Mouse (Mus musculus) cerebellum, postnatal 25 days (tissue): Measurements from ENCODE around the gene Znrf1.
A peak's percentile ranks its signal among the peaks of the same experiment; 100 is the strongest.

Source experiments
- DNase-seq, 2 experiments: peaks; one replicate each; pipeline ENCODE4 v3.0.0; 2021; ENCODE audit warnings: mixed read lengths in 2 of 2

The Znrf1 gene

DNA sequence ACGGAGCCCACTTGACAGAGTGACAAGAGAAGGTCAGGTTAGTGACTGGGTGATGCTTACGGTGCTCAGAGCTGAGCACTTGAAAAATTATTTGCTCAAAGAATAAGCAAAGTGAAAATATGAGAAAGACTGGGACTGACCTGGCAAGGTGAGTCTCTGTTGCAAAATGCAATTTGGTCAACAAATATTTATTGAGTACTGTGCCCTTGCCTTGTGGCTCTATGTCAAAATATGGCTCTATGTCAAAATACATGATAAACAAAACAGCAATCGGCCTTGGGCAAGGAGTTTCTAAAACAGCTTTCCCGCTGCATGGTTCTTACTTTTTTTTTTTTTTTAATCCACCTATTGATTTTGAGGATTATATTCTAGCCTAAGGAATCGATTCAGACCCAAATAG, 406 bp upstream of the Znrf1 start:
- no peak for DNase-seq

DNA sequence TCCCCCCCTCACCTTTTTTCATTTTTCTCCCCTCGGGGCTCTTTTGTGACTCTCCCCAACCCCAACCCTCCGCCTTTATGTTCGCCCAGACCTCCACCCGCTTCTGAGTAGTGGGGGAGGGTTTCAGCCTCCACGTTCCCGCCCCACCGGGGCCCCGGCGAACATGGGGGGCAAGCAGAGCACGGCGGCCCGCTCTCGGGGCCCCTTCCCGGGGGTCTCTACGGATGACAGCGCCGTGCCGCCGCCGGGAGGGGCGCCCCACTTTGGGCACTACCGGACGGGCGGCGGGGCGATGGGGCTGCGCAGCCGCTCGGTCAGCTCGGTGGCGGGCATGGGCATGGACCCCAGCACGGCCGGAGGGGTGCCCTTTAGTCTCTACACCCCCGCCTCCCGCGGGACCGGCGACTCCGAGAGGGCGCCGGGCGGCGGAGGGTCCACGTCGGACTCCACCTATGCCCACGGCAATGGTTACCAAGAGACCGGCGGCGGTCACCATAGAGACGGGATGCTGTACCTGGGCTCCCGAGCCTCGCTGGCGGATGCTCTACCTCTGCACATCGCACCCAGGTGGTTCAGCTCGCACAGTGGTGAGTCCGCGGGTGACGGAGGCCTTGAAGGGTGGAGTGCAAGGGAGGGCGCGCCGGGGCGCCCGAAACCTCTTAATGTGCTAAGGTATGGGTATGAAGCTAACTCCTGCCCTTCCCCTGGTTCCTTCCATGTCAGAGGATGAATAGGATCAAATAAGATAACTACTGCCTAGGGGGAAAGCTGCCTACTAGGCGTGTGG, 1.3 kb downstream of the Znrf1 start:
- peak; percentile 69 to 70 for DNase-seq

DNA sequence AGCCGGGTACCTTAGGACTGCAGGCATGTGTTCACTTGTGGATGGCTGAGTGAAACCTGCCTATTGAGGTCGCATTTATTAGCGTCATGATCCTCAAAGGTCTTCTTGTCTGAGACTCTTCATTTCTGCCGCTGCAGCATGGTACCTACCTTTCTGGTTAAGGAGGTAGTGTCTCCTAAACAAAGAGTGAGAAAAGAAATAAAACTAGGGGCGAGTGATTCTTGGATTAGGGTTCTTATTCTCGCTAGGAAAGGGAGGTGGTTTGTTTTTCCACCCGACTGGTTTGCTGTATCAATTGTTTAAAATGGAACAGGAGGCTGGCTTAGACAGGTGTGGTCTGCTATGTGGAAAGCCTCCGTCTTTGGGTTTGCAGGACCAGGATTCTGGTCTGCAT, 1.9 kb downstream of the Znrf1 start:
- DNase-seq = no peak

DNA sequence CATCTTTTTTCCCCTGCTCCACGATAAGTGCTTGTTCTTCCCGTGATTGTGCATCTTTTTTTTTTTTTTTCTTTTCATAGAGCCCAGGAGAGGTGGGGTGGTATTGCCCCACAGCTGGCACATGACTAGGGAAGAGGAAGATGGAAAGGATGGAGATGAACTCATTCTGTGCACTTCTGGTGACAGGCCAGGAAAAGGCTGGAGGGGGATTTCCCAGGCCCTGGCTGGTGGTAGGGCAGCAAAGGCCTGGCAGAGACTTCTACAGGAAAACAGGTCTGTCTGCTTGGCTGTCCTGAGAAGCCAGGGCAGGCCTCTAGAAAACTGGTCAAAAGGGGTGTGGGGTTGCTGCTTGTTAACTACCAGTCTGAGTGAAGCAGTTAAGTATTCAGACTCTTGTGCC, 2.3 kb downstream of the Znrf1 start:
- peak; percentile 52 to 53 for DNase-seq

DNA sequence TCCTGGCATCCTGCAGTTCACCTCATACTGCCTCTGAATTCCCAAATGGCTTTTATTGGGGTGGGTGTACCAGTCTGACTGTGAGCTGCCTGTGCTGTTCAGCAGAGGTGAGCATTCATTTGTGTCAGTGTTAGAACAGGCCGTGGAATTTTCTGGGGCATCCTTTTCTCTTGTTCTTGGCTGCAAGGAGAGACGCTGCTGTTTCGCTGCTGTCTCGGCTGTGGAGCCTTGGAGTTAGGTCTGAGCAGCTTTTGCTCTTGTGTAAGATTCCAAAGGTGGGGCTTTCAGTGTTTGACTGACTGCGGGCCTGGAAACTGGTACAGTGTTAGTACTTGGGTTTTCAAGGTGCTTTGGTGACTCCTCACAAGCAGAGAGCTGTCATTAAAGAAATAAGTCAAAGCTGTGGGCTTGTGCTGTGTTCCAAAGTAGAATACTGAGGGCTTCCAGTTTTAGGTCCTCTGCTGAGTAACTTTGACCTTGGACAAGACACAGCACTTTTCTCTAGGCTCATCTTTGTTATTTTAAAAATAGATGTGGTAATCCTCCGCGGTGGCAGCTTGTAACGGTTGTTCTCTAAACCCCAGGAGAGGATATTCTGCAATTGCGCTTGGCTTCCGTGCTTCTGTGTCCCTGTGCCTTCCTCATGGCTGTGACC, 3.7 kb downstream of the Znrf1 start:
- DNase-seq = peak in 1 of 2 experiments; percentile 20

DNA sequence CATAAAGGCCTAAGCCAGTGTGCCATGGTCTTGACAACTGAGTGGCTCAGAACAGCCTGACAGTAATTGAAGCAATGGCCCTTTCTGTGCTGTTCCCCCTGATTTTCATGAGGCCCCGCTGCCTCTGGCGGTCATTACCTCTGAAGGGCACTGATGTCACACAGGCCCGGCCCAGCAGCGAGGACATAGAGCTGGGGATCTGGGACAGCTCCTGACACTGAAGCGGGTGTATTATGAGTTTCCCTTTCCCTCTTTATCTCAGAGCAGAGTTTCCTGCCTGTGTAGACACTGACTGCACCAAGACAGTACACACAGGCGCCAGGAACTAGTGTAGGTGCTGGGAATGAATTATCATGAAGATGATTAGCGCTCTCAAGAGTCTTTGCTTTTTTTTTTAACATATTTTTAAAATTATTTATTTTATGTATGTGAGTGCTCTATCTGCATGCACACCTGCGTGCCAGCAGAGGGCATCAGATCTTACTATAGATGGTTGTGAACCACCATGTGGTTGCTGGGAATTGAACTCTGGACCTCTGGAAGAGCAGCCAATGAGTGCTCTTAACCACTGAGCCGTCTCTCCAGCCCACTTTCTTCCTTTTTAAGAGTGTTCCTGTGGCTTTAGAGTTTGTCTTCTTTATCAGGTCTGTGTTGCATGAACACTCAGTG, 7.9 kb downstream of the Znrf1 start:
- no peak for DNase-seq

DNA sequence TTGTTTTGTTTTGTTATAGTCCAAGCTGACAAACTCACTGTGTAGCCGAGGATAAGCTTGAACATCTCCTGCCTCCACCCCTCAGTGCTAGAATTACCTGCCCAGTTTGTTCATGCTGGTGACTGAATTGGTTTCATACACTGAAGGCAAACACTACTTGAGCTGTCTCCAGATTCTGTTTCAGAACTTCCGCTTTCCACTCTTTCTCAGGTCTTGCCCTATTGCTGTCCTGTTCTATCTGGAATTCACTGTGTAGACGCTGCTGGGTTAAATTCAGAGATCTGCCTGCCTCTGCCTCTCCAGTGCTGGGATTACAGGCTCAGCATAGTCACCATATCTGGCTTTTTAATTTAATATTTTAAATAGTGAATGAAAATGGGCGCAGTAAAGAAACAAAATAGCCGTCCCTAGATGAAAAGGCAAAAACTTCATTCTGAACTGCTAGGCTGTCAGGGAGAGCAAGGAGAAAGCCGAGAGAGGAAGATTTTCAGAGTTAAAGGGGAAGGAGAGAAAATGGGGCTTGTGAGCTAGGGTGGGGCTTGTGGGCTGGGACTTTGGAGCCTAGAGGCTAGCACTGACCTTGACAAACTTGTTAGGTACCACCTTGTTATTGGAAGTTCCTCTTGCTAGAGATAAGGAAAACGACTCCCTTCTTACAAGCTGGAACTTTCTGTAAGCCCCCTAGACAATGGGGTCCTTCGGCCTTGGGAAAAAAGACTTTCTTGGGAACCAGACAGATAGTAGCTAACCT, 9.7 kb downstream of the Znrf1 start:
- no peak for DNase-seq

DNA sequence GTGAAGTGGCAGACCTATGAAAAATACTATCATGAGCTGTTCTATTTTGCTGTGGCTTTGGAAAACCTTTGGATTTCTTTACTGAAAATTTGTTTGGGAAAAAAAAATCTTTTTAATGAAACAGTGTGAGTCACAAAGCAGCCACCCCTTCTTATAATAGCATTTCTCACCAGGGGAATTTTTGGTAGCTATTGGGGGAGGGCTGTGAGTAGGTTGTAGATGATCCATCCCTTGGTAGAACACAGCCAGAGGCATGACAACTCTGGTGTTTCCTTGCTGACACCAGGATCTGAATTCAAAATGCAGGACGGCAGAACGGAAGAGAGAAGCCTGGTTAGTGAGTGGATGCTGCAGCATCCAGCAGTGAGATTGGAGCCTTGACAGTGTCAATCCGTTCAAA, 11.2 kb downstream of the Znrf1 start:
- DNase-seq = no peak

DNA sequence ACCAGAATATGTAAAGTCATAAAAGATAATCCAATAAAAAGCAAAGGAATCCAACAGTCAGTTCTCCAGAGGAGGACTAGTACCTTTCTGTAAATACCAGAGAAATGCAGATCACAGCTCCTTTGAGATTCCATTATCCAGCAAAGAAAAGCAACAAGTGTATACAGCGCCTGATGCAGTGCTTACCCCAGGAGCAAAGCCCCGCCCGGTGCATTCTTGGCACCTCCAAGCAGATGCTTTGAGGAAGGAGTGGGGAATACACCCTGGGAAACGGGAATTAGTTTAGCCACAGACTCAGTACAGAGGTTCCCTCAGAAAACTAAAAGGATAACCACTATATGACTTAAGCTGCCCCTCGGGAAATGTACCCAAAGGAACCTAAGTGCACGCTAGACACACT, 12.3 kb downstream of the Znrf1 start:
- no peak for DNase-seq

DNA sequence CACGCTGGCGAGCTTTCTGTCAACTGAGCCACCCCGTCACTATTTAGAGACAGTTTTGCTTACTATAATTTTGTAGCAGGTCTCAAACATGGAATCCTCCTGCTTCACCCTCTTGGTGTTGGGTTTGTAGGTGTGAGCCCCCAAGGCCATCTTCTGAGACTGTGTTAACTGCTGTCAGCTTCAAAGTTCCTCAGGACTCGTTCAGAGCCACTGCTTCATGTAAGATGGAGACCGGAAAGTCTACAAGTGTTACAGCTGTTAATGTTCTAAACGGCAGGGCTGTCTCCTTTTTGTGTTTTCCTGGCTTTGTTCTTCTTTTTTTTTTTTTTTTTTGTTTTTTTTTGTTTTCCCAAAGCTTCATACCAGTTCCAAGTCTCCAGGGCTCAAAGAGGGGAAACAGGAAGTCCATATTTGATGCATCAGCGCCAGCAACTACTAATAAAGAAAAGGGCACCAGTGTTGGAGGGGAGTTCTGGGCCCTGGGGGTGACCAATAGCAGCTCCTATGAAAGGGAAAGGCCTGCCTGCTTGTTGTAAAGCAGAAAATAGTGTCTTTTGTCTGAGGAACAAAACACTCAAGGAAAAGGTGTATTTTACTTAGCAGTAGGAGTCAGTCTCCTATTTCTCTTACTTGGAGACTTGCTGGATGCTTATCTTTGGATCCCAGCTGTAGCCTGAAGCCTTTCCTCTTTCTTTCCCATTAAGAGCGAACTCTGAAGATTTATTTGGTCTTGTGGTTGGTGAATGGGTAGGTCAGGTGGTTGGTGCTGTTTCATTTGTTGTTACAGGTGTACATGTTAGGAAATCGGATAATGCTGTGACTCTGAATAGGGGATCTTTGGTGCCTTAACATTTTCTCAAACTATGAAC, 14.3 kb downstream of the Znrf1 start:
- DNase-seq = no peak

DNA sequence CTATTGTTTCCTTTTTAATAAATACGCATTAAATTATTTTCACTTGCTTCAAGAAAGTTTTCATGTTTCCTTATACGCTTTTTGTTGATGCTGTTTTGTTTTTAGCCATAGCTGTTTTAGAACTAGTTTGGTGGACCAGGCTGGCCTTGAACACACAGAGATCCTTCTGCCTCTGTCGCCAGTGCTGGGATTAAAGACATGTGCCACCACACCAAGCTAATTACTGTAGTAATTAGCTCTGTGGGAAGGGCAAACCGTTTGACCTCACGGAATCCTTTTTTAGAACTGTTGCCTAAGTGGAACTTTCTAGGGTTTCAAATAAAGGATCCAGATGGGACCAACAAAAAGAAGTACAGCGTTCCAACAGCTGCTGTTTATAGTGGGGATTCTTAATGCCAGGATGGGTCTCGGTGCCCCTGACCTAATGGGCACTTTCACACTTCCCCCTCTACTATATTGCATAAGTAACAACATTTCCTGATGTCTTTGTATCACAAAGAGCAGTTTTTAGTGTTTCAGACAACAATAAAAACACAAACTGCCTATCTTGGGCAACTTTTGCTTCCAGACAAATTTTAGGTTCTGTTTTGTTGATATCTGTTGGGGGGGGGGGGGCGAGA, 15.7 kb downstream of the Znrf1 start:
- DNase-seq = no peak

DNA sequence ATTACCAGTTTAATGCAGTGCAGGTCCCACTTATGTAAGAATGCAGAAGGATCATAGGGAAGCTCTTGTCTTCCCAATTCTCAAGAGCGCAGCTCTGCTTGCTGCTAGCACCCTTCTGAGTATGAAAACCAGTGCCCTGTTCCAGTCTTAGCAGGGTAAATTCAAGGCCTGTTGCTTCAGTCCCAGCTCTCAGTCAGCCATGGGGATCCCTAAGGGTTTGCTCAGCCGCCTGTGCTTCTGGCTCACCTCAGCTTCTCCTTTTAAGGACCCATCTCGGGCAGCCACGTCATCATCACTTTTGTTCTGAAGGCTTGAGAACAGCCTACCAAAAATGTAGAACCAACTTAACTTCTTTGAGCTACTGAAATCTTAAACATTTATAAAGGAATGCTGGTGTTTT, 25.9 kb downstream of the Znrf1 start:
- no peak for DNase-seq

DNA sequence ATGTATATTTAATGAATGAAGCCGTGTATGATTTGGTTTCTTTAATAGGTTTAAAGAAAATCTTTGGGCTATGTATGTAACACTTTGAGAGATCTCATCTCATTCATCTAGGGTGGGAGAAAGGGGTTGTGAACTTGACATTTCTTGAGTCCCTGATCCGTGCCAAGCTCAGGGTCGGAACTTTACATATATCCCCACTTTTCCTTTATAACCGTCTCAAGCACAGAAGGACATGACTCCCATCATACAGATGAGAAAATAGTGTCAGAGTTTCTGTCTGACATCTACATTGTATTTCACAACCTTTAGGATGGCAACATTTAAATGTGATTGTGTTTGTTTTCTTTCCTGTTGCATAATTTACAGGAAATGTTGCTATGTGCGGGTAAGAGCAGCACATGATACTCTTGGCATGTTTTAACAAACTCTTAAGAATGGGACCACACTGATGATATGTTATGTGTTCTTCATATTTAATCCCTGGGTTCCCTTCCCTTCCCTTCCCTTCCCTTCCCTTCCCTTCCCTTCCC, 26.4 kb downstream of the Znrf1 start:
- no peak for DNase-seq

DNA sequence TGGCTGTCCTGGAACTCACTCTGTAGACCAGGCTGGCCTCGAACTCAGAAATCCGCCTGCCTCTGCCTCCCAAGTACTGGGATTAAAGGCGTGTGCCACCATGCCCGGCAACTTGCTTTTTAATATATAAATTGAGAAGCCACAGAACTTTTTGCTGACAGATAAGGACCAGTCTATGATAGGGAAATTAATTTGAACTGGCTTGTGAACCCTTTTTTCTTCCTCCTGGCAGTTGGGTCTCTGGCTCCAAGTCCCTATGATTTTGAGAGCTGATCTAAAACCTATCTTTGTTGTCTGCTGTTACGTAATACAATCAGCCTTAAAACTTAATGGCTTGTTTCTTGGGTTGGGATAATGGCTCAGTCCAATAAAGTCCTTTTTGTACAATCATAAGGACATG, 27.2 kb downstream of the Znrf1 start:
- DNase-seq = no peak

DNA sequence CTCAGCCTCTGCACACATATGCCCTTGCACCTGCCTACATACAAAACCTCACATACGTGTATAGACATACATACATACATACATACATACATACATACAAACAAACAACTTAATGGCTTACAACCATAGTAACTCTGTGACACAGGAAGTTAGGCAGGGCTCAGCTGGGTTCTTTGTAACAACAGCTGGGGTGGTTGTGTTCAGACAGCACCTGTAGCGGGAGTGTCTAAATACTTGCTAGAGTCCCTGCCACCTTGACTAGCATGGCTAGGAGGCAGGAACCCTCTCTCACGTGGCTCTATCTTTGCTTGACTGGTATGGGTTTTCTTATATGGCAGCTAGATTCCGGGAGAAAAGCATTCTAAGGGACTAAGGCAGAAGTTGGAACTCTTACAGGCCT, 27.8 kb downstream of the Znrf1 start:
- no peak for DNase-seq

DNA sequence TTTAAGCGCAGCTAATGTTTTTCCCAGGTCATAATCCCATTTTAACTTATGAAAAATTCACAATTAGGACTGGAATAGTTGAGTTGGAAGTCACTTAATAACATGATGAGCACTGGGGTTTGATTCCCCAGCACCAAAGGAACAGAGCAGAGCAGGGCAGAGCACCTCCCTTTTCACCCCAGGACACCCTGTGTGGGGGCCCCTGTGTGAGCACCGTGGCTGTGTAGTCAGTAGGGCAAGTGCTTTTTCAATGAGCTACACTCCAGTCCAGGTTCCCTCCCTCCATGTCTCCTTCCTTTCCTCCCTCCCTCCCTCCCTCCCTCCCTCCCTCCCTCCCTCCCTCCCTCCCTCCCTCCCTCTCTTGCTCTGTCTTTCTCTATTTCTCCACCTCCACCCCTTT, 28.2 kb downstream of the Znrf1 start:
- DNase-seq = no peak

DNA sequence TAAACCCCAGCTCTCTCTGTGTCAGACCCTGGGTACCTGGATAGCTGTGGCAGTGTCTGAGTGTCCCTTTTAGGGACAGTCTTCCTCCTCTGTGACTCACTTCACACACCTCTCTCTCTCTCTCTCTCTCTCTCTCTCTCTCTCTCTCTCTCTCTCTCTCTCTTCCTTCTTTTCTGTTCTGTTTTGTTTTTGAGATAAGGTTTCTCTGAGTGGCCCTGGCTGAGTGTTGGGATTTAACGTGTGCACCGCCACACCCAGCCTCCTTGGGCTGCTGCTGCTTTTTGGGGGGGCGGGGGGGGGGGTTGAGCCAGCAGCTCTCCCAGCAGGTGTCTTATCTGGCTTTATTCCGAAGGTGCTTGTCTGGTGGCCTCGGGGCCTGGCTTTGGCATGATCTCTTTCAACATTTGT, 29.9 kb downstream of the Znrf1 start:
- DNase-seq = peak in 1 of 2 experiments; percentile 39

DNA sequence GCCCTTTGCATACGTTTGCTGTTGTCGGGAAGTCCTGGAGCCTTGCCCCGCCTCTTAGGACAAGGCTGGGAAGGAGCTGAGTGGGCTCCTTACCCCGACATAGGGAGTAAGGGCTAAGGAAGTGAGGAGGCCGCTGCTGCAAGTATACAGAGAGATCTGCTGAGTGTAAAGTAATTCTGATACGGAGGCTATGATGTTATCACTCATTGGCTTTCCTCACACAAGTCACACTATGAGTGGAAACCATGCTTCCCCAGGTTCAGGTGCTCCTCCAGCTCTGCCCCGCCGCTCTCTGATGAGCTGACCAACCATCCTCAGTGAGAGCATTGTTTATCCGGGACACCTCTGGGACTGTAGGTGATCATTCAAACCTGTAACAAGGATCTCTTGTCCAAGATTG, 30.4 kb downstream of the Znrf1 start:
- DNase-seq = no peak

DNA sequence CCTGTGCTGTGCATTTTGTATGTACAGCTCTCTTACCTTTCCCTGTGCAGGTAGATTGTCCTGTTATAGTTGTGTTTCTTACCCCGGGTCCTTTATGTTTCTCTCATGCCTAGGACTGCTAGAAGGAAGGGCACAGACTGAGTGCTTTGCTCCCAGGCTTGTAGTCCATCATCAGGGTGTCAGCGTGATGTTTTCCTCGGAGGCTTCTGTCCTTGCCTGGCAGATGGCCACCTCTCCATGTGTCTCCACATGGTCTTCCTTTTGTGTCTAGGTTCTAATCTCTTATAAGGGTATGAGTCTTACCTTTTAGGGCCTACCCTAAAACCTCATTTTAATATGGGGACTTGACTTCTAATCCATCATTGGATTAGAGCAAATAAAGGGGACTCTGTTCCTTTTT, 31.7 kb downstream of the Znrf1 start:
- DNase-seq = peak; percentile 57 to 75

DNA sequence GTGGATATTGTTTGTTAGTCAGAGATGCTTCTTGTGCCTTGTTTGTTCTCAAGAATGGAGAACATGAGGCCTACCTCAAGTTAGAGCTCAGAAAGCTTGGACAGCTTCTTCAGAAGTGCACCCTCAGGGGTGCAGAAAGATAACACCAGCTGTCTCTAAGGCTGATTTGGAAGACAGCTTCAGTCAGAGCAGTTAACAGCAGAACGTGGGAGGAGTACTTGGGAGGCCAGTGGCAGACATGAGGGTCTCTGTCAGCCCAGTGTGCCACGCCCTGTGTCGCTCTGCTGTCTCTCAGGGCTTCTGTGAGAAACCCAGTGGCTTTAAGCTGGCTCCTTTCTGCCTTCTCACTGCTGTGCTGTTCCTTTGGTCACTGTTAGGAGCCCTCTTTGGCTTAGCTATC, 32.1 kb downstream of the Znrf1 start:
- no peak for DNase-seq

DNA sequence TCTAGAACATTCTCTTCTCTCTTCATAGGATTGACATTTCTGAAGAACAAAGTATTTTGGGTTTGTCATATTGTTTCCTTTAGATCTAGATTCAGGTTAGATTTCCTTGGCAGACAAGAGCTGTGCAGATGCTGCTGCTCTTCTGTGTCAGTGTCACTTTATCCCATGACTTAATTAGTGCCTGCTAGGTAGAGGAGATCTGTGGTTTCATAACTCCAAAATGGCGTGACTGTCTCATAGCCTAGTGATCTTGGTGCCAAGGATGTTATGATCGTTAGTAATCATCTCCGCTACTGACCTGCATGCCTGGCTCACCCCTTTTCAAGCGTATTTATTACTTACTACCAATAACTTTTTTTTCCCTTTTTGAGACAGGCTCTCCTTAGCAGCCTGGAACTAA, 34.0 kb downstream of the Znrf1 start:
- DNase-seq = no peak

DNA sequence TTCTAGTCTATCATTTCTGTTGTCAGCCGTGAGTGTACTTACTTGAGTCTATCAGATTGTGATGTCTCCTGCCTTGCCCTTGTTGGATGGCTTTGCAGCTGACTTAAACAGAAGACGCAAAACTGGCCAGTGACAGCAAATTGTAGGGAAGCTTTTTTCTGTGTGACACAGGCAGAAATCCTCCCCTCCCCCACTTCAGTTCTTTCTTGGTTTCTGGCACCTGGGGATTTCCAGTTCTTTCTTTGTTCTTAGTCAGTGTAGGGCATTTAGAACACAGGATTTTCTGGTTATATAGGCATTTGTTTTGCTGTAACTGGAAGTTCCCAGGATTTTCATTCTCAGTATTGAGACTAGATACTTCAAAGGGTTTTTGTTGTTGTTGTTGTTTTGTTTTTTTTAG, 34.5 kb downstream of the Znrf1 start:
- no peak for DNase-seq
